Mouse (Mus musculus) telencephalon, adult 2 months (tissue): ENCODE results near the gene Ap1m1.
A peak's percentile ranks its signal among the peaks of the same experiment; 100 is the strongest.

ENCODE experiments used
- DNase-seq: peaks from one replicate; pipeline ENCODE4 v3.0.0-alpha.2; 2011; ENCODE audit warnings: low read depth, low spot score

The Ap1m1 gene

DNA sequence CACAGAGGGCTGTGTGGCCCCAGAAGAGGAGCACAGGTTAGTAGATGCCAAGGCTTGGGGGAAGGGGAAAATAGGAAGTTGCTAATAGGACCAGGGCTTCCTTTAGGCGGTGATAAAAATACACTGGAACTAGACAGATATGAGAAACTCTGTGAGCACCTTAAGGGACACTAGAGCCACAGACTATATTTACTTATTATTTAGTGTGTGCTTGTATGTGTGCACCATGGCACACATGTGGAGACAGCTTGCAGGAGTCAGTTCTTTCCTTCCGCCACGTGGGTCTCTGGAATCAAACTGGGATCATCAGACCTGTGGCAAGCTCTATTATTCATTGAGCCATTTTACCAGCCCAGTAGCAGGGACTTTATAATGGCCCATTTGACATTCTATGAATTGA, 55.3 kb downstream of the Ap1m1 start:
- DNase-seq: no peak

GRCm38 (mm10) chr8:72295679-72296078, 55.9 kb downstream of the Ap1m1 start:
- peak; percentile 73 for DNase-seq

DNA sequence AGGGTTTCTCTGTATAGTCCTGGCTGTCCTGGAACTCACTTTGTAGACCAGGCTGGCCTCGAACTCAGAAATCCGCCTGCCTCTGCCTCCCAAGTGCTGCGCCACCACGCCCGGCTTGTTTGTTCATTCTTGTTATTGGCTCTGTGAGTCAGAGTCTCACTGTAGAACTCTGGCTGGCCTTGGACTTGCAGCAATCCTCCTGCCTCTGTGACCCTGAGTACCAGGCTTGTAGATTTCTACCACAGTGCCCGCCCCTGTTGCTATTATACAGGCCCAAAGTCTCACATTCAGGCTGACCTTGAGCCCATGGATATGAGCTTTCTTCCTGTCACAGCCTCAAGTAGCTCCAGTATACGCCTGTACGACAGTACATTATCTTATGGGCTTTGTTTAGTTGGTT, 56.7 kb downstream of the Ap1m1 start:
- DNase-seq: no peak

- DNase-seq: no peak
These were observed 59.1 kb downstream of the Ap1m1 start for GRCm38 (mm10) chr8:72298928-72299327.

- no peak for DNase-seq
These were observed 61.0 kb downstream of the Ap1m1 start for GRCm38 (mm10) chr8:72300654-72301400.

- DNase-seq: no peak
These were observed 61.7 kb downstream of the Ap1m1 start for GRCm38 (mm10) chr8:72301497-72301896.

GRCm38 (mm10) chr8:72302986-72303612, 63.3 kb downstream of the Ap1m1 start:
- no peak for DNase-seq

DNA sequence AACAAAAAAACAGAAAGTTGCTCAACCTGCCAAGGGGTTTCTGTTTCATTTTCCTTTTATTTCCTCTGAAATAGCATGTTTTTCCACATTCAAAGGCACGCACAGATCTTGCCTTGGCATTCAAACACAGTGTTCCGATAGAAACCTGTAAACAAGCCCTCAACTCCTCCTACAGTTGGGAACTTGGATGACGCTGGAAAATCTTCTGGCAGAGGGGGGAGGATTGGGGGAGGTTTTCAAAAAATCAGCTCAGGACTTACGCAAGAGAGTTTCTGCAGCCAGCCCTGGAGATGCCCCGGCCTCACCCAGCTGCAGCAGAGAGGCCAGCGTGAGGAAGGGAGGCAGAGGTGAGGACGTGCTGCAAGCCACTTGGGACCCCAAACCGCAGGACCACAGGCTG, 63.8 kb downstream of the Ap1m1 start:
- DNase-seq: peak; percentile 72

DNA sequence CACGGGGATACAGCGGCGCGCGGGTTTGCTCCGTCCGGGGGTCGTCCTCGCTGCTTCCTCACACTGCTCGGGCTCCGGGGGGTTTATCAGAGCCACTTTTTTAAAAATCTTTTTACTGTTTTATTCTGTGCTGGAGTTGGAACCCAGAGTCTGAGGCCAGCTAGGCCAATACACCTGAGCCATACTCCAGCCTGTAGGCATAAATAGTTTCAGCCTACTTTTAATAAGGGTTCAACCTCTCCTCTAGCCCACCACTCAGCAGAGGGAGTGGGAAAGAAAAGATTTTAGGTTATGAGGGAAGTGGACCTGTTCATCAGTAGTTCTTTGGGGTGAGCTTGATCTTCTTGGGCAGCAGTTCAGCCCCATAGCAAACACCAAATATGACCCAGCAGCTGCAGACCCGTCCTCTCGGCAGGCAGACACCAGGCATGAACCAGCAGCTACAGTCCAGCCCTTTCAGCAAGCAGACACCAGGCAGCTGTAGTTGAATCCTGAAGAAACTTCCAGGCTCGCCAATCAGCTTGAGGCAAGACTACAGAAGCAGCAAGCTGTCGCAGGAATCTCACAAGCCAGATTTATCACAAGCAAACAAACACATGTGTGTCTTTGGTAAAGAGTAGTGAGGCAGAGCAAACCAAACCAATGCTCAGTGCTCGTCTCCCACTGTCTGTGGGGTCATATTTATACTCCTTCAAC, 65.5 kb downstream of the Ap1m1 start, which contains the start of gene Gm10282:
Gene Gm10282 (minus strand): TSS at position 51 of the 696 bp plus-strand sequence.
- no peak for DNase-seq

DNA sequence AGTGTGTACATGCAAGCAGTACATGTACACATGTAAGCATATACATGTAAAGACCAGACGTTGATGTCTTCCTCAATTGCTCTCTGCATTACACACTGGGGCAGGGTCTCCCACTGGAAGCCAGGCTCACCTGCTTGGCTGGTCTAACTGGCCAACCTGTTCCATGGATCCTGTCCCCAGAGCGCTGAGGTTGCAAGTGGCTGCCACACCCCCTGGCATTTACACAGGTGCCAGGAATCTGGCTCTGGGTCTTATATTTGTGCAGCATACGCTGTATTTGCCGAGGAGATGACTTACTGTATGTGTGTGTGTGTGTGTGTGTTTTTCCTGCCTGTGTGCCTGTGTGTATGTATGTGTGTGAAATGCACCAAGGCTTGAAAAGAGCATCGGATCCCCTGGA, 67.1 kb downstream of the Ap1m1 start:
- DNase-seq: no peak
